Mouse (Mus musculus) liver, adult 2 months (tissue): ENCODE measurements around the gene Eif2ak4. TPM values are rescaled to one million over a fixed set of nuclear protein-coding genes. Genes with fewer than 3 reads are reported as not detected.
A peak's percentile ranks its signal among the peaks of the same experiment; 100 is the strongest.

Experiments used
- DNase-seq: peaks from one replicate; pipeline ENCODE4 v3.0.0-alpha.2; 2011; ENCODE audit warnings: low read depth, low spot score; ENCODE audit errors: extremely low read depth
- H3K27ac ChIP-seq: fragments of 200-500 bp; replicated peaks from 2 replicates; pipeline ENCODE4 v1.5.1; 2012; ENCODE audit warnings: low read depth, mild to moderate bottlenecking, control low read depth, inconsistent platforms, low read length; ENCODE audit not compliant: insufficient read depth
- H3K27me3 ChIP-seq: fragments of 200-500 bp; 2 replicates; pipeline ENCODE4 v1.6.1; 2012; ENCODE audit warnings: mild to moderate bottlenecking, moderate library complexity, low read length, inconsistent platforms; ENCODE audit not compliant: control insufficient read depth, insufficient read depth
- H3K36me3 ChIP-seq: fragments of 200-500 bp; 2 replicates; pipeline ENCODE4 v1.6.1; 2012; ENCODE audit warnings: low read length, inconsistent platforms; ENCODE audit not compliant: control insufficient read depth, insufficient read depth
- H3K4me1 ChIP-seq: fragments of 200-500 bp; 2 replicates; pipeline ENCODE4 v1.6.1; 2011; ENCODE audit warnings: low read length; ENCODE audit not compliant: control insufficient read depth, insufficient read depth
- H3K4me3 ChIP-seq: fragments of 200-500 bp; 2 replicates; pipeline ENCODE4 v1.5.1; 2011; ENCODE audit warnings: low read depth, mild to moderate bottlenecking, control low read depth, low read length, moderate library complexity; ENCODE audit not compliant: insufficient read depth
- H3K79me2 ChIP-seq: fragments of 200-500 bp; 2 replicates; pipeline ENCODE4 v1.6.1; 2012; ENCODE audit warnings: inconsistent platforms, mild to moderate bottlenecking, low read length, moderate library complexity; ENCODE audit not compliant: control insufficient read depth, insufficient read depth
- H3K9ac ChIP-seq: fragments of 200-500 bp; 2 replicates; pipeline ENCODE4 v1.6.1; 2012; ENCODE audit warnings: low read depth, mild to moderate bottlenecking, control low read depth, inconsistent platforms, low read length
- CTCF ChIP-seq: fragments of 200-500 bp; IDR thresholded peaks from 2 replicates; pipeline ENCODE4 v1.5.1; 2011; ENCODE audit warnings: low read depth, low read length, control low read depth
- POLR2A ChIP-seq: fragments of 200-500 bp; IDR thresholded peaks from 2 replicates; pipeline ENCODE4 v1.6.1; 2011; ENCODE audit warnings: low read length, control low read depth; ENCODE audit not compliant: insufficient read depth; ENCODE audit errors: extremely low read depth
- WGBS: fragments of 180-500 bp; shearing (Covaris S2); methylation state at CpG from one replicate; pipeline ENCODE4 v1.1.7; 2018; 5-methylcytosine and 5-hydroxymethylcytosine counted together
- polyA plus RNA-seq: library from polyadenylated mRNA; depleted of rRNA; stranded (reverse); fragments of >200 nt; gene quantifications from 2 replicates; pipeline ENCODE4 v1.2.3, GENCODE M21; 2012
- total RNA-seq: library from RNA; depleted of rRNA; stranded (reverse); fragments of >200 nt; gene quantifications from 2 replicates; pipeline ENCODE4 v1.2.3, GENCODE M21; 2014

Eif2ak4 gene
- total and polyA plus RNA-seq, 2 experiments: 4.8 to 5.4 TPM

- H3K9ac ChIP-seq: peak overlapping the region; percentile 79
- H3K27me3 ChIP-seq: no peaks in the 10 kb centered on the region
- TF ChIP-seq CTCF (no peak), POLR2A (no peak)
- no peak for DNase-seq
- H3K79me2 ChIP-seq: peaks cover 8% of the 10 kb centered on the region; the same call in 1 of the 2 replicates
- H3K27ac ChIP-seq: peak overlapping the region; percentile 53
- WGBS: 1% methylated on average over 48 of the region's 52 CpGs
- peaks cover 19% of the 10 kb centered on the region for H3K36me3 ChIP-seq
- peaks cover 6% of the 10 kb centered on the region for H3K4me1 ChIP-seq
- H3K4me3 ChIP-seq: peak overlapping the region; percentile 73
Observed at GRCm38 (mm10) chr2:118478833-118479549, 90.6 kb downstream of the Eif2ak4 start.

- peak within 1 kb of the TSS; percentile 53 for H3K27ac ChIP-seq
- peak; percentile 86 for DNase-seq
- peaks cover 14% of the 10 kb centered on the region for H3K36me3 ChIP-seq
- H3K27me3 ChIP-seq: no peaks in the 10 kb centered on the region
- WGBS: 1% methylated on average over 35 of the region's 35 CpGs
- H3K79me2 ChIP-seq: peaks cover 8% of the 10 kb centered on the region; the same call in 1 of the 2 replicates
- peak within 1 kb of the TSS; percentile 73 for H3K4me3 ChIP-seq
- TF ChIP-seq CTCF: no peak
- TF ChIP-seq POLR2A: peak; percentile 93
- peak within 1 kb of the TSS; percentile 79 for H3K9ac ChIP-seq
- H3K4me1 ChIP-seq: peaks cover 6% of the 10 kb centered on the region
Observed at GRCm38 (mm10) chr2:118479550-118479909, 91.1 kb downstream of the Eif2ak4 start, which contains the start of gene Srp14. Gene Srp14 (minus strand): TSS chr2:118479711.

- WGBS: 95% methylated on average over 7 of the region's 7 CpGs
- no peak for TF ChIP-seq CTCF
- TF ChIP-seq POLR2A: no peak
- H3K79me2 ChIP-seq: peaks cover 8% of the 10 kb centered on the region; the same call in 1 of the 2 replicates
- H3K4me3 ChIP-seq: no peak overlapping the region
- peaks cover 5% of the 10 kb centered on the region; the same call in 1 of the 2 replicates for H3K36me3 ChIP-seq
- H3K27ac ChIP-seq: no peak overlapping the region
- H3K27me3 ChIP-seq: no peaks in the 10 kb centered on the region
- no peak overlapping the region for H3K9ac ChIP-seq
- no peak for DNase-seq
- peaks cover 6% of the 10 kb centered on the region for H3K4me1 ChIP-seq
Observed at GRCm38 (mm10) chr2:118480886-118481285, 92.5 kb downstream of the Eif2ak4 start.

DNA sequence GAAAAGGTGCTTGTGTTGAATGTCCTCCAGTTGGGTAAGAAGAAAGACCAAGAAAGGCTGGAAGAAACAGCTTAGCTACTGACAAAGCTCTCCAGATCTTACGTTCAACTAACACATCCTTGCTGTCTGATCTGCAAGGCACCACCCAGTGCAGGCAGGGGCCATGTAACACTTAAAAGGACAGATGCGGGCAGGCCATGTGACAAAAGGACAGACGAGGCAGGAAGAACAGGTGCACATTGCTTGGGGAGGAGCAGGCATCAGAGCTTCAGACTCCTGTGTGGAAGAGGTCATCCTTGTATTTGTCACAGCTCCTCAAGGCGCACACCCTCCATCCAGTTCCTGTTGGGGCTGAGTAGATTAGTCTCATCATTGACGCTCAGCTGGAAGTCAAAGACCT, 94.6 kb downstream of the Eif2ak4 start:
- no peak overlapping the region for H3K27ac ChIP-seq

DNA sequence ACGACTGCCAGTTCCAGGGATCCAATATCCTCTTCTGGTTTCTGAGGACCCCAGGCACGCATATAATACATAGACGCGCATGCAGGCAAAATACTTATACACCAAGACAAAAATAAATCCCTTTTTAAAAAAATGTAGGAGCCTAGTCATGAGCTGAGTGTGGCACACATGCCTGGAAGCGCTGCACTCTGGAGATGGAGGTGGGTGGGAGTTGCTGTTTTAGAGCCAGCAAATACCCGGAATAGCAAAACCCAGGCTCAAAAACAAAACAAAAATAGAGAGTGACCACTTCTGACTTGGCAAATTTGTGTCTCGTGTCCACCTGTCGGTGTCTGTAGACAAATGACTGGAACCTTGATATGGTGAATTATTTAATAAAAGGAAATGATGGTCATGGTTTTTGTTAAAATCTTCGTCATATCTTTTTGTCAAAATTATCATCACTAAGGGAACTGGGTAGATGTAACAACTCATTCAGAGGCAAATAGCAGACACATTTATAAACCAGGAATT, 96.0 kb downstream of the Eif2ak4 start:
- H3K27me3 ChIP-seq: no peaks in the 10 kb centered on the region
- TF ChIP-seq POLR2A: no peak
- TF ChIP-seq CTCF: no peak
- WGBS: 89% methylated on average over 9 of the region's 9 CpGs
- H3K4me1 ChIP-seq: peaks cover 3% of the 10 kb centered on the region; the same call in 1 of the 2 replicates
- no peak for DNase-seq
- H3K27ac ChIP-seq: no peak overlapping the region
- H3K36me3 ChIP-seq: no peaks in the 10 kb centered on the region
- no peak overlapping the region for H3K4me3 ChIP-seq
- H3K79me2 ChIP-seq: no peaks in the 10 kb centered on the region
- H3K9ac ChIP-seq: no peak overlapping the region

More for the DNA sequence above, 94.6 kb downstream of the Eif2ak4 start:
- Histone ChIP-seq H3K4me1 (peaks cover 9% of the 10 kb centered on the region), H3K36me3 (no peaks in the 10 kb centered on the region), H3K9ac (no peak overlapping the region), H3K4me3 (no peak overlapping the region), H3K79me2 (peaks cover 8% of the 10 kb centered on the region; the same call in 1 of the 2 replicates), H3K27me3 (no peaks in the 10 kb centered on the region)
- TF ChIP-seq CTCF: no peak
- TF ChIP-seq POLR2A: no peak
- WGBS: 89% methylated on average over 5 of the region's 5 CpGs
- no peak for DNase-seq

DNA sequence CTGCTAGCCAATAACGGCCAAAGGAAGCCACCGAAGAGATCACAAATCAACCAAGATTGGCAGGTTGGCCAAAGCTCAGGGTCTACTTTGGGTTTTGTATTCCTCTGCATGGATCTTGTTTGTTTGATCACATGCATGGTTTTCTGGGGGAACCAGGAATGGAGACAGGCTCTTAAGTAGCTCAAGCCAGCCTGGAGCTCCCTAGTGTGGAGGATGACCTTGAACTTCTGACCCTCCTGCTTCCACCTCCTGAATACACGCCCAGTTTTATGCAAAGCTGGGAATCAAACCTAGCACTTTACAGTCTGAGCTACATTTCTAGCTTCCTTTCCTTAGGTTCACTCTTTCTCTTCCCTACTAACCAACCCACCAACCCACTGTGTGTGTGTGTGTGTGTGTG, 97.0 kb downstream of the Eif2ak4 start:
- no peaks in the 10 kb centered on the region for H3K27me3 ChIP-seq
- no peak overlapping the region for H3K9ac ChIP-seq
- H3K27ac ChIP-seq: no peak overlapping the region
- TF ChIP-seq CTCF (no peak), POLR2A (no peak)
- no peaks in the 10 kb centered on the region for H3K79me2 ChIP-seq
- peaks cover 8% of the 10 kb centered on the region for H3K4me1 ChIP-seq
- no peaks in the 10 kb centered on the region for H3K36me3 ChIP-seq
- DNase-seq: no peak
- WGBS: 72% methylated on average over 3 of the region's 3 CpGs
- no peak overlapping the region for H3K4me3 ChIP-seq
